Mouse (Mus musculus): ENCODE measurements around the gene Gm7030. TPM values are rescaled to one million over a fixed set of nuclear protein-coding genes. Genes with fewer than 3 reads are reported as not detected.
"Not testable (repeated sequence)": the region's sequence is repeated elsewhere in the genome, so short reads cannot be mapped to it uniquely, and the experiment has no call there.

The Gm7030 gene
- not detected in 2 replicates for polyA plus RNA-seq (2014; fragmentation: Nextera tagmentation; extraction: Ambion mirVana)

DNA sequence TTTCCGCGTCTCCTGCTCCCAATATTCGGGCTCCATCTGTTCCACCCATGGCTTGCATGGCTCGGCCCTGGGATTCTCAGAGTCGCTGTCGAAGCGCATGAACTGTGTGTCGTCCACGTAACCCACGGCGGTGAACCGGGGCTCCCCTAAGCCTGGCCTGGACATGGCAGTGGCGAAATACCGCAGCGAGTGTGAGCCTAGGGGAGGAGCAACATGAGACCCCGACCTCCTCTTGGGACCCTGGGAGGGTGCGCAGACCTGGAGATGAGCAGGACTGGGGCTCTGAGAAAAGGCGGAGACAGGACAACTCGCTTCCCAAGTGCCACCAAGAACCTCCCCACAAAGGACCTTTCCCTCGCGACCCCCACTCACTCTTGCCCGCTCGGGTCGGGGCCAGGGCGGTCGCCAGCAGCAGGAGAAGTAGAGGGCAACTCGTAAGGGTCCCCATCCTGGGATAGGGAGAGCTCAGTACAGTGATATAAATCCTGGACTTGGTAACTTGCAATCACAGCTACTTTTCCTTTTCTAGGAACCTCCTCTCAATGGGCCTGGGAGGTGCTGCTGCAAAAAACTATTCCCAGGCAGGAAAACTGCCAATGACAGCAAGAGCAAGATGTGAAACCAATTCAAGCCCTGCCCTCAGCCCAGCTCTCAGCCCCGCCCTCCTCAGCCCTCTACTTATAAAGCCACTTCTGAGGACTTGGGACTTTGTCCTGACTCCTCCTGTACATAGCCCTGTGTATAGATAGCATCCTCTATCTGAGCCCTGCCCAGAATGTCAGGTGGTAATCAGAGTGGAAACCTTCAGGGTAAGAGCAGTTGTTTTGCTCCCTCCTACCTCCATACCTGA, at the start of gene Gm7030:
Gene Gm7030, minus strand, starts transcription at position 458 of the 850 bp plus-strand sequence.
- not testable (repeated sequence) for ATAC-seq (ENCODE audit: low FRiP score, low TSS enrichment); H3K4me3 ChIP-seq (ENCODE audit: low read length); H3K27me3 ChIP-seq (ENCODE audit: control insufficient read depth, insufficient read depth, low read length); H3K4me2 ChIP-seq (replicated peaks; ENCODE audit: low read depth, low read length); H3K36me3 ChIP-seq (ENCODE audit: control insufficient read depth, insufficient read depth, low read length); H3K27ac ChIP-seq (ENCODE audit: low read depth, low read length); H3K9ac ChIP-seq (ENCODE audit: low read depth, low read length); H3K4me1 ChIP-seq (ENCODE audit: control insufficient read depth, insufficient read depth, low read length); H3K9me3 ChIP-seq (ENCODE audit: control insufficient read depth, low read length)
- WGBS = 20% methylated on average over 24 of the region's 28 CpGs

DNA sequence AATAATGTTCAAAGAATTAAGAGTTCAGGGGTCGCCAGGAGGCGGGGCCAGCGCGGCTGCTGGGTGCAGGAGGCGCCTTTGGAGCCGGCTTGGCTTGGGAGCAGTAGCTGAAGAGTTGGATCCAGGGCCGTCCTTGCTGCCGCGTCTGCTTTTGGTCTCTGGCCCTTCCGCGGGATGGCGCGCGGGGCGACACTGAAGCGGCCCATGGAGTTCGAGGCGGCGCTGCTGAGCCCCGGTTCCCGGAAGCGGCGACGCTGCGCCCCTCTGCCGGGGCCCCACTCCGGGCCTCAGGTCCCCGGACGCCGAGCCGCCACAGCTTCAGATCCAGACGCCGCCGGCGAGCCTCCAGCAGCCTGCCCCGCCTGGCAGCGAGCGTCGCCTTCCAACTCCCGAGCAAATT, 49.7 kb upstream of the Gm7030 start:
- under 1% methylated on average over 40 of the region's 40 CpGs for WGBS
- H3K27me3 ChIP-seq (ENCODE audit: control insufficient read depth, insufficient read depth, low read length) = peaks cover 16% of the 10 kb centered on the region
- not testable (repeated sequence) for H3K36me3 ChIP-seq (ENCODE audit: control insufficient read depth, insufficient read depth, low read length); H3K9ac ChIP-seq (ENCODE audit: low read depth, low read length); H3K9me3 ChIP-seq (ENCODE audit: control insufficient read depth, low read length); H3K27ac ChIP-seq (ENCODE audit: low read depth, low read length); H3K4me1 ChIP-seq (ENCODE audit: control insufficient read depth, insufficient read depth, low read length)
- H3K4me2 ChIP-seq (replicated peaks; ENCODE audit: low read depth, low read length) = peak overlapping the region; percentile 45
- peak overlapping the region; percentile 34 for H3K4me3 ChIP-seq (ENCODE audit: low read length)
- ATAC-seq (ENCODE audit: low FRiP score, low TSS enrichment) = peak; percentile 39; the same call in 1 of the 2 replicates

DNA sequence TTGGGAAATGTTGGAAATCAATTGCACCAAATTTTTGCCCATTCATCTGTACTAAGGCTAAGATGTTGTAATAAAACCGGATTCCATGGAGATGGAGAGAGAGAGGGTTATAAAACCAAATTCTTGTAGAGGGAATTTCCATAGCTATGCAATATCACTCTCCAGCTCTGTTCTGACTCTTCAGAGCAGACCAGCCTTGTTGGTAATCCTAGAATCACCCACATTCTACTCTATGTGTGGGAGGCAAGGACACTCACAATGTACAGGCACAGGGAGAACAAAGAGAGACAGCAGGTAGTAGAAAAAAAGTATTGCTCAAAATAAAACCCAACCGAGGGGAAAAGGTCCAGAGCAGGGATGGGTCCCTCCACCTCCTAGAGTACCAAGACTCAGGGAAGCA, 46.9 kb upstream of the Gm7030 start:
- WGBS = no CpG with 5 or more reads among the region's 2 CpGs
- not testable (repeated sequence) for H3K9ac ChIP-seq (ENCODE audit: low read depth, low read length); H3K27ac ChIP-seq (ENCODE audit: low read depth, low read length); H3K4me1 ChIP-seq (ENCODE audit: control insufficient read depth, insufficient read depth, low read length); H3K9me3 ChIP-seq (ENCODE audit: control insufficient read depth, low read length); H3K36me3 ChIP-seq (ENCODE audit: control insufficient read depth, insufficient read depth, low read length); ATAC-seq (ENCODE audit: low FRiP score, low TSS enrichment); H3K27me3 ChIP-seq (ENCODE audit: control insufficient read depth, insufficient read depth, low read length); H3K4me3 ChIP-seq (ENCODE audit: low read length); H3K4me2 ChIP-seq (replicated peaks; ENCODE audit: low read depth, low read length)

DNA sequence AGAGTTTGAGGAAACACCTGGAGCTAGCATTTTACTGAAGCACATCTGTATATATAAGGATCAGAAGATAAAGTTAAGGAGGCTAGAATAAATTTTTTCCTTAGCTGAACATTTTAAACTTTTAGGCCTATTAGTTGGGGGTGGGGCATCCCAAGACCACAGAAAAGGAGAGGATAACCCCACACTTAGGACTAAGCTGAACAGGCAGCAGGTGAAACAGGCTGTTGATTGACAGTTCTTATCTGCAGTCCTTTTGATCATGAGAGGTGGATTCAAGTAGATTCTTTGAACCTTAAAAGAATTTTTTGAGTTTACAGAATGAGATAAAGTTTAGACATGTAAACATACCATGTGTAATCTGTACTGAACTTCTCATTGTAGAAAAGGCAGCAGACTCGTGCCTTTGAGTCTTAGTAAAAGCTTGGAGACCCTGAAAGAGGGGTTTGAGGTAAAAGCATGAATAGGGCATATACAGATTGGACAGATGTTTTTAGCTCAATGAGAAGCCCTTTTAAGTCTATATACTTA, 41.1 kb upstream of the Gm7030 start:
- no peak overlapping the region for H3K9ac ChIP-seq (ENCODE audit: low read depth, low read length)
- H3K4me2 ChIP-seq (replicated peaks; ENCODE audit: low read depth, low read length) = no peak overlapping the region
- H3K4me1 ChIP-seq (ENCODE audit: control insufficient read depth, insufficient read depth, low read length) = no peaks in the 10 kb centered on the region
- 50% methylated on average over 1 of the region's 1 CpGs for WGBS
- no peak for ATAC-seq (ENCODE audit: low FRiP score, low TSS enrichment)
- peaks cover 45% of the 10 kb centered on the region for H3K27me3 ChIP-seq (ENCODE audit: control insufficient read depth, insufficient read depth, low read length)
- H3K36me3 ChIP-seq (ENCODE audit: control insufficient read depth, insufficient read depth, low read length) = no peaks in the 10 kb centered on the region
- H3K9me3 ChIP-seq (ENCODE audit: control insufficient read depth, low read length) = no peaks in the 10 kb centered on the region
- no peak overlapping the region for H3K4me3 ChIP-seq (ENCODE audit: low read length)
- no peak overlapping the region for H3K27ac ChIP-seq (ENCODE audit: low read depth, low read length)

DNA sequence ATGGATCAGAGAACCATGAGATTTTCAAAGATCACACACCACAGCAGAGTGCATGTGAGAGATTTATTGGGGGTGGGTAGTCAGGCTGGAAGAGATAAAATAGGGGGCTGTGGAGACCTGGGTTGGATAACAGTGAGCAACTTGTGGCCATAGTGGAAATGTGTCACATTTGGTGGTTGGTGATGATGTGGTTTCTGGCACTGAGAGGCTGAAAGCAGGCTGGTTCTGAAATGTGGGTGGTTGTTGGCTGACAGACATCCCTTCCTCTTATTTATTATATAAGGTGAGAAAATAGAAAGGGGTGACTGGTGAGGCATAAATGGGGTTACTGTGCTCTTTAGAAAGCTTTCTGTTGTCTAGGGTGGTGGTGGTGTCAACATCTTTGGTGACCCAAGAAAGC, 40.5 kb upstream of the Gm7030 start:
- H3K27me3 ChIP-seq (ENCODE audit: control insufficient read depth, insufficient read depth, low read length) = peaks cover 51% of the 10 kb centered on the region
- no peaks in the 10 kb centered on the region for H3K36me3 ChIP-seq (ENCODE audit: control insufficient read depth, insufficient read depth, low read length)
- no peak overlapping the region for H3K4me2 ChIP-seq (replicated peaks; ENCODE audit: low read depth, low read length)
- no peak overlapping the region for H3K9ac ChIP-seq (ENCODE audit: low read depth, low read length)
- H3K4me3 ChIP-seq (ENCODE audit: low read length) = no peak overlapping the region
- ATAC-seq (ENCODE audit: low FRiP score, low TSS enrichment) = no peak
- H3K9me3 ChIP-seq (ENCODE audit: control insufficient read depth, low read length) = no peaks in the 10 kb centered on the region
- no peak overlapping the region for H3K27ac ChIP-seq (ENCODE audit: low read depth, low read length)
- H3K4me1 ChIP-seq (ENCODE audit: control insufficient read depth, insufficient read depth, low read length) = no peaks in the 10 kb centered on the region

DNA sequence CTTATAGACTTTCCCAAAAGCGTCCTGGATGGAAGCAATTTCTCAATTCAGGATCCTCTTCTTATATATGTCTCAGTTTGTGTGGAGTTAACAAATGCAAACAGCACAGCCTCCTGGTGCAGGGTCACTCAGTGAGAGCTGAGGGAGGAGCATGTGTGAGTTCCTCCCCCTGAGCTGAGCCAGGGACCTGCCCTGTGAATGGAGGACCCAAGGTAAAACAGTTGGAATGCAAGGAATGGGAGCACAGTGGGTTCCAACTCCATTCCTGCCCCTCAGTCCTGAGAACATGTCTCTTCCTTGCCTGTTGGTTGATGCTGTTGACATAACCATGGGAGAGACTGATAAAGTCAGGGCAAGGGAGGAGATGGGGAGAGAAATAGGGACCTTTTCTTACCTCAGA, 39.9 kb upstream of the Gm7030 start:
- H3K27me3 ChIP-seq (ENCODE audit: control insufficient read depth, insufficient read depth, low read length) = peaks cover 57% of the 10 kb centered on the region
- no CpG with 5 or more reads among the region's 1 CpGs for WGBS
- not testable (repeated sequence) for H3K4me3 ChIP-seq (ENCODE audit: low read length); H3K27ac ChIP-seq (ENCODE audit: low read depth, low read length); H3K4me2 ChIP-seq (replicated peaks; ENCODE audit: low read depth, low read length); ATAC-seq (ENCODE audit: low FRiP score, low TSS enrichment); H3K36me3 ChIP-seq (ENCODE audit: control insufficient read depth, insufficient read depth, low read length); H3K9ac ChIP-seq (ENCODE audit: low read depth, low read length); H3K4me1 ChIP-seq (ENCODE audit: control insufficient read depth, insufficient read depth, low read length); H3K9me3 ChIP-seq (ENCODE audit: control insufficient read depth, low read length)

DNA sequence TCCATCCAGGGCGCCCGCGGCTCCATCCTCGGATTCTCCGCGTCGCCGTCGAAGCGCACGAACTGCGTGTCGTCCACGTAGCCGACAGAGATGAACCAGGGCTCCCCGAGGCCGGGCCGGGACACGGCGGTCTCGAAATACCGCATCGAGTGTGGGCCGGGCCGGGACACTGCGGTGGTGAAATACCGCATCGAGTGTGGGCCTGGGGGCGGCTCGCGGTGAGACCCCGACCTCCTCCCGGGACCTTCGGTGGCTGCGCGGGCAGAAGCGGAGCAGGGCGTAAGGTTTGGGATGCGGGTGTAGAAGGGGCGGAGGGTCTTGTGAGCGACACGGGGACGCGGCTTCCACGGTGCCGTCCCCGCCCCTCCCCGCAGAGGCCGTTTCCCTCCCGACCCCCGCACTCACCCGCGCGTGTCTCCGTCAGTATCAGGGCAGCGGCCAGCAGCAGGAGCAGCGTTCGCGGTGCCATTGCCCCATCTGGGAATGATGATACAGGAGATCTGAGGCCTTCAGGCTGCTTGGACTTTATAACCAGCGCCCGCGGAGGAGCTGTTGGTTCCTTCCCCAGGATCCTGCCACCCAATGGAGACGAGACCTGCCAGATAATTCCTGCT, 38.9 kb upstream of the Gm7030 start, which contains the start of gene Gm8909:
Gene Gm8909, minus strand, starts transcription at position 499 of the 614 bp plus-strand sequence.
- ATAC-seq (ENCODE audit: low FRiP score, low TSS enrichment) = no peak
- H3K9ac ChIP-seq (ENCODE audit: low read depth, low read length) = no peak within 1 kb of the TSS
- peaks cover 62% of the 10 kb centered on the region for H3K27me3 ChIP-seq (ENCODE audit: control insufficient read depth, insufficient read depth, low read length)
- H3K4me1 ChIP-seq (ENCODE audit: control insufficient read depth, insufficient read depth, low read length) = no peaks in the 10 kb centered on the region
- WGBS = 1% methylated on average over 59 of the region's 63 CpGs
- no peaks in the 10 kb centered on the region for H3K9me3 ChIP-seq (ENCODE audit: control insufficient read depth, low read length)
- H3K27ac ChIP-seq (ENCODE audit: low read depth, low read length) = no peak within 1 kb of the TSS
- H3K4me2 ChIP-seq (replicated peaks; ENCODE audit: low read depth, low read length) = peak within 1 kb of the TSS; percentile 2
- H3K36me3 ChIP-seq (ENCODE audit: control insufficient read depth, insufficient read depth, low read length) = no peaks in the 10 kb centered on the region
- H3K4me3 ChIP-seq (ENCODE audit: low read length) = peak within 1 kb of the TSS; percentile 10

DNA sequence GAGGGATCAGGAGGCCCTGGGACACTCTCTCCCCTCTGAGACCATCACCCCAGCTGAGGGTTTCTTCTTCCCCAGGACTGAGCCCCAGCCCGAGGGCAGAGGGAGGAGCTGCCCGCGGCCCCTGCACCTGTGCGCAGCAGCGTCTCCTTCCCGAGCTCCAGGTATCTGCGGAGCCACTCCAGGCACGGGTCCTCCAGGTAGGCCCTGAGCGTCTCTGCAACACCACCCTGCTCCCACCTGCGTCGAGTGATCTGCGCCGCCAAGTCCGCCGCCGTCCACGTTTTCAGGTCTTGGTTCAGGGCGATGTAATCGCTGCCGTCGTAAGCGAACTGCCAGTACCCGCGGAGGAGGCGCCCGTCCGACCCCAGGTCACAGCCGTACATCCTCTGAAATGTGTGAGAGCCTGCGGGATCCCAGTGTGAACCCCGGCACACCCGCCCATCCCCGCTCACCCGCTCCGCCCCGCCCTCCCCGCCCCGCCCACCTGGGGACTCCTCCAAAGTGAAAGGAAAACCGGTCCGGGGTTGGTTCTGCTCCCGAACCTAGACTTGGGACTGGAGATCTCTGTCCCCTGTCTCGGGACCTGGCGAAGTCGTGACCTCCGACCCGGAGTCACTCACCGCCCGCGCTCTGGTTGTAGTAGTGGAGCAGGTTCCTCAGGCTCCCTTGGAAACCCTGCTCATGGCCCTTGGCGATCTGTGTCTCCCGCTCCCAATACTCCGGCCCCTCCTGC, 38.2 kb upstream of the Gm7030 start:
- Histone ChIP-seq H3K9ac (ENCODE audit: low read depth, low read length) (no peak overlapping the region), H3K27ac (ENCODE audit: low read depth, low read length) (no peak overlapping the region), H3K4me1 (ENCODE audit: control insufficient read depth, insufficient read depth, low read length) (no peaks in the 10 kb centered on the region), H3K36me3 (ENCODE audit: control insufficient read depth, insufficient read depth, low read length) (no peaks in the 10 kb centered on the region), H3K4me2 (replicated peaks; ENCODE audit: low read depth, low read length) (peak overlapping the region; percentile 2), H3K9me3 (ENCODE audit: control insufficient read depth, low read length) (no peaks in the 10 kb centered on the region), H3K27me3 (ENCODE audit: control insufficient read depth, insufficient read depth, low read length) (peaks cover 65% of the 10 kb centered on the region), H3K4me3 (ENCODE audit: low read length) (peak overlapping the region; percentile 10)
- no peak for ATAC-seq (ENCODE audit: low FRiP score, low TSS enrichment)
- under 1% methylated on average over 49 of the region's 51 CpGs for WGBS
